Mouse (Mus musculus) cerebellum, adult 9-10 months (tissue): Measurements from ENCODE around the gene Map2k4.
A peak's percentile ranks its signal among the peaks of the same experiment; 100 is the strongest.

ENCODE experiments used
- DNase-seq: peaks from one replicate; pipeline ENCODE4 v3.0.0; 2022

The Map2k4 gene

GRCm38 (mm10) chr11:65773535-65773934, 14.6 kb downstream of the Map2k4 start:
- DNase-seq: no peak

GRCm38 (mm10) chr11:65771546-65771945, 16.6 kb downstream of the Map2k4 start:
- DNase-seq: no peak

GRCm38 (mm10) chr11:65769990-65770389, 18.1 kb downstream of the Map2k4 start:
- no peak for DNase-seq

- no peak for DNase-seq
Observed at GRCm38 (mm10) chr11:65768445-65768844, 19.7 kb downstream of the Map2k4 start.

GRCm38 (mm10) chr11:65760912-65761311, 27.2 kb downstream of the Map2k4 start:
- DNase-seq: no peak

GRCm38 (mm10) chr11:65759350-65759749, 28.7 kb downstream of the Map2k4 start:
- DNase-seq: no peak

GRCm38 (mm10) chr11:65754161-65754560, 33.9 kb downstream of the Map2k4 start:
- no peak for DNase-seq

- no peak for DNase-seq
Observed at GRCm38 (mm10) chr11:65753593-65753992, 34.5 kb downstream of the Map2k4 start.

- no peak for DNase-seq
Observed at GRCm38 (mm10) chr11:65750546-65750945, 37.6 kb downstream of the Map2k4 start.

- no peak for DNase-seq
Observed at GRCm38 (mm10) chr11:65747433-65747832, 40.7 kb downstream of the Map2k4 start.

- DNase-seq: peak; percentile 74
Observed at GRCm38 (mm10) chr11:65745707-65746333, 42.3 kb downstream of the Map2k4 start.

- DNase-seq: peak; percentile 70
Observed at GRCm38 (mm10) chr11:65743866-65744265, 44.2 kb downstream of the Map2k4 start.

GRCm38 (mm10) chr11:65740811-65741210, 47.3 kb downstream of the Map2k4 start:
- no peak for DNase-seq

- no peak for DNase-seq
Observed at GRCm38 (mm10) chr11:65740390-65740789, 47.7 kb downstream of the Map2k4 start.

GRCm38 (mm10) chr11:65739880-65740279, 48.2 kb downstream of the Map2k4 start:
- DNase-seq: no peak

- no peak for DNase-seq
Observed at GRCm38 (mm10) chr11:65734656-65735055, 53.4 kb downstream of the Map2k4 start.

- DNase-seq: no peak
Observed at GRCm38 (mm10) chr11:65729623-65730217, 58.4 kb downstream of the Map2k4 start.

- DNase-seq: no peak
Observed at GRCm38 (mm10) chr11:65728906-65729305, 59.2 kb downstream of the Map2k4 start.

- DNase-seq: no peak
Observed at GRCm38 (mm10) chr11:65723715-65724114, 64.4 kb downstream of the Map2k4 start.

- no peak for DNase-seq
Observed at GRCm38 (mm10) chr11:65721615-65722014, 66.5 kb downstream of the Map2k4 start.

GRCm38 (mm10) chr11:65719960-65720359, 68.1 kb downstream of the Map2k4 start:
- no peak for DNase-seq

GRCm38 (mm10) chr11:65713830-65714229, 74.3 kb downstream of the Map2k4 start:
- DNase-seq: no peak

GRCm38 (mm10) chr11:65712754-65713306, 75.3 kb downstream of the Map2k4 start:
- DNase-seq: no peak

GRCm38 (mm10) chr11:65706784-65707183, 81.3 kb downstream of the Map2k4 start:
- DNase-seq: peak; percentile 58

- peak; percentile 44 for DNase-seq
Observed at GRCm38 (mm10) chr11:65706176-65706575, 81.9 kb downstream of the Map2k4 start.
